9 mouse cellular contexts compared by ENCODE assay signal in genomic region chr2:49840573-49840972, GRCm38 (mm10). TPM values are rescaled to one million over a fixed set of nuclear protein-coding genes. Genes with fewer than 3 reads are reported as not detected.
A peak's percentile ranks its signal among the peaks of the same experiment; 100 is the strongest.
DNase-seq lines count a peak whose midpoint lies in the region; ATAC-seq lines count a peak whose summit lies in the region.
"Had no signal": no experiment of that assay in that cellular context is flagged by ENCODE, and none has a peak within 500 bp of the region (broad histone marks: within the 10 kb centered on the region; RNA-seq: fewer than 3 reads in every experiment).

No protein-coding gene starts in this region.

- no peaks in the 10 kb centered on the region for H3K36me3 ChIP-seq in embryonic facial prominence, embryonic 14.5 days (ENCODE audit: control insufficient read depth, insufficient read depth, low read length)
- no peaks in the 10 kb centered on the region for H3K36me3 ChIP-seq in intestine, embryonic 16.5 days (ENCODE audit: control insufficient read depth, insufficient read depth, low read length)

- no peak overlapping the region for H3K4me3 ChIP-seq in embryonic facial prominence, embryonic 14.5 days (ENCODE audit: low read depth, low read length)
- no peak overlapping the region for H3K4me3 ChIP-seq in intestine, embryonic 16.5 days (ENCODE audit: low read length)

- H3K9me3 ChIP-seq in embryonic facial prominence, embryonic 14.5 days (ENCODE audit: control insufficient read depth, low read length), result no peaks in the 10 kb centered on the region
- H3K9me3 ChIP-seq in intestine, embryonic 16.5 days (ENCODE audit: control insufficient read depth, low read length), result no peaks in the 10 kb centered on the region

- H3K9ac ChIP-seq in embryonic facial prominence, embryonic 14.5 days (ENCODE audit: low read depth, low read length), result no peak overlapping the region
- H3K9ac ChIP-seq in intestine, embryonic 16.5 days (ENCODE audit: low read depth, low read length), result no peak overlapping the region
- H3K9ac ChIP-seq: liver, embryonic 14.5 days had no signal

- no peaks in the 10 kb centered on the region for H3K27me3 ChIP-seq in embryonic facial prominence, embryonic 14.5 days (replicated peaks; ENCODE audit: control insufficient read depth, insufficient read depth, low read length)
- H3K27me3 ChIP-seq in intestine, embryonic 16.5 days (replicated peaks; ENCODE audit: control insufficient read depth, insufficient read depth, low read length), result no peaks in the 10 kb centered on the region

- DNase-seq in cerebellum, adult 11-12 months, result peak; percentile 10
- no peak for DNase-seq in cerebellum, adult 8-10 months
- peak; percentile 5 for DNase-seq in 3134 (ENCODE audit: extremely low read depth, insufficient read length, low spot score)
- DNase-seq in embryonic facial prominence, embryonic 14.5 days (ENCODE audit: low spot score), result peak; percentile 69
- DNase-seq in lung, postnatal 25 days (ENCODE audit: low spot score), result peak; percentile 52
- no peak for DNase-seq in frontal cortex, adult 2 months (ENCODE audit: extremely low spot score in 1 of 2, low spot score in 1 of 2)
- no peak for DNase-seq in ovary, postnatal 14 days (ENCODE audit: low spot score)

- H3K4me1 ChIP-seq in embryonic facial prominence, embryonic 14.5 days (ENCODE audit: control insufficient read depth, insufficient read depth, low read length), result 0 out of 2 replicates have a peak, but pooled peaks cover 7% of the 10 kb centered on the region
- H3K4me1 ChIP-seq in intestine, embryonic 16.5 days (ENCODE audit: control insufficient read depth, insufficient read depth, low read length), result 0 out of 2 replicates have a peak, but pooled peaks cover 3% of the 10 kb centered on the region

- 40% methylated on average over 6 of the region's 6 CpGs for WGBS in embryonic facial prominence, embryonic 14.5 days
- WGBS in intestine, embryonic 16.5 days, result 32% methylated on average over 6 of the region's 6 CpGs

- no peak overlapping the region for H3K4me2 ChIP-seq in embryonic facial prominence, embryonic 14.5 days (ENCODE audit: low read depth, low read length)
- no peak overlapping the region for H3K4me2 ChIP-seq in intestine, embryonic 16.5 days (ENCODE audit: low read depth, low read length)

- peak; percentile 47; the same call in 1 of the 2 replicates for ATAC-seq in embryonic facial prominence, embryonic 14.5 days (ENCODE audit: low read depth)
- peak; percentile 42 for ATAC-seq in intestine, embryonic 16.5 days

- H3K27ac ChIP-seq in embryonic facial prominence, embryonic 14.5 days (replicated peaks; ENCODE audit: low read depth, low read length), result no peak overlapping the region
- no peak overlapping the region for H3K27ac ChIP-seq in intestine, embryonic 16.5 days (ENCODE audit: low read length)
- H3K27ac ChIP-seq: liver, embryonic 14.5 days had no signal

RNA-seq across cellular contexts. Expression of gene Lypd6b, which starts 53.1 kb away (rescaled TPM):
- polyA plus RNA-seq in embryonic facial prominence, embryonic 14.5 days (2014; fragmentation: Nextera tagmentation; extraction: Ambion mirVana), result 7.9 and 9.2 TPM in 2 replicates
- polyA plus RNA-seq in intestine, embryonic 16.5 days (2015; fragmentation: Nextera tagmentation; extraction: Ambion mirVana), result 2.0 and 2.6 TPM in 2 replicates
- polyA plus RNA-seq in frontal cortex, adult 2 months (2012; rRNA removed), result 7.5 and 8.0 TPM in 2 replicates

Comparison
In these comparisons a context has a peak if more than half of its experiments do, and no peak if none do; other contexts are left out.
1. DNase-seq: peak in cerebellum, adult 11-12 months (single experiment), 3134 (single experiment), embryonic facial prominence, embryonic 14.5 days (single experiment) and lung, postnatal 25 days (single experiment); none in cerebellum, adult 8-10 months (single experiment), frontal cortex, adult 2 months (0 of 2) and ovary, postnatal 14 days (single experiment).